8 mouse cellular contexts compared by ENCODE assay signal in genomic region chr9:57467271-57467771, GRCm38 (mm10). TPM values are rescaled to one million over a fixed set of nuclear protein-coding genes. Genes with fewer than 3 reads are reported as not detected.
A peak's percentile ranks its signal among the peaks of the same experiment; 100 is the strongest.
DNase-seq lines count a peak whose midpoint lies in the region; ATAC-seq lines count a peak whose summit lies in the region.

No protein-coding gene starts in this region.

- ATAC-seq in hindbrain, embryonic 13.5 days (ENCODE audit: low FRiP score) = peak; percentile 73

- peak overlapping the region; percentile 77 for H3K4me3 ChIP-seq in hindbrain, embryonic 13.5 days
- peak overlapping the region; percentile 90 for H3K4me3 ChIP-seq in macrophage (ENCODE audit: inconsistent target)

- DNase-seq in gastrocnemius, postnatal 14 days = peak; percentile 18
- DNase-seq in gastrocnemius, postnatal 36 days = no peak
- DNase-seq in adrenal gland, postnatal 10 days = peak; percentile 36
- peak; percentile 0 for DNase-seq in fibroblast of lung, adult 2 months (ENCODE audit: low read depth)
- peak; percentile 50 to 68 for DNase-seq in layer of hippocampus, postnatal 14 days (ENCODE audit: low spot score in 2 of 2)
- peak; percentile 59 for DNase-seq in testis, postnatal 10 days (ENCODE audit: low spot score)

- H3K4me1 ChIP-seq in hindbrain, embryonic 13.5 days (replicated peaks) = peaks cover 44% of the 10 kb centered on the region

- WGBS in hindbrain, embryonic 13.5 days = under 1% methylated on average over 18 of the region's 18 CpGs
- 6% methylated on average over 18 of the region's 18 CpGs for WGBS in macrophage (ENCODE audit: missing documents)

- peak overlapping the region; percentile 94 for H3K9ac ChIP-seq in hindbrain, embryonic 13.5 days

- peak overlapping the region; percentile 83 for H3K4me2 ChIP-seq in hindbrain, embryonic 13.5 days

- peaks cover 21% of the 10 kb centered on the region for H3K36me3 ChIP-seq in hindbrain, embryonic 13.5 days
- H3K36me3 ChIP-seq in macrophage (ENCODE audit: inconsistent target) = peaks cover 5% of the 10 kb centered on the region; the same call in 1 of the 2 replicates

- H3K79me2 ChIP-seq in macrophage (ENCODE audit: inconsistent target) = peaks cover 47% of the 10 kb centered on the region

- intact Hi-C loops in gastrocnemius, postnatal 14 days (cut with DNase I; ENCODE audit: low total_unique reads) = no loop called here
- intact Hi-C loops in gastrocnemius, postnatal 36 days (cut with DNase I) = no loop called here

- peaks cover 3% of the 10 kb centered on the region; the same call in 1 of the 2 replicates for H3K27me3 ChIP-seq in hindbrain, embryonic 13.5 days

- peak overlapping the region; percentile 93 for H3K27ac ChIP-seq in hindbrain, embryonic 13.5 days
- peak overlapping the region; percentile 85 for H3K27ac ChIP-seq in macrophage

- H3K9me3 ChIP-seq in hindbrain, embryonic 13.5 days = no peaks in the 10 kb centered on the region

RNA-seq across cellular contexts. Expression of gene Scamp5, which starts 0.5 kb away (rescaled TPM):
- total RNA-seq in gastrocnemius, postnatal 14 days (2021) = 1 to 10 TPM; 3.6 to 6.4 TPM
- under 1 TPM; 0.66 to 0.74 TPM for total RNA-seq in gastrocnemius, postnatal 36 days (2021)
- 10 to 100 TPM; 15.2 to 19.9 TPM for total RNA-seq in adrenal gland, postnatal 10 days (2021)
- 86.3 and 94.6 TPM in 2 replicates for polyA plus RNA-seq in hindbrain, embryonic 13.5 days (2015; fragmentation: Nextera tagmentation; extraction: Ambion mirVana)
- total RNA-seq in layer of hippocampus, postnatal 14 days (2021) = 100 to 1,000 TPM; 439 to 441 TPM
- total RNA-seq in macrophage (2018; cell fraction: chromatin; rRNA removed) = 100 to 1,000 TPM in 1 of 26 experiments, 10 to 100 TPM in 23, 1 to 10 TPM in 2; 5.5 to 108 (median 48.1) TPM
- 10 to 100 TPM; 42.6 to 99.3 (median 67.3) TPM for total RNA-seq in macrophage (2018; cell fraction: cytosol; rRNA removed)
- total RNA-seq in macrophage (2018; cell fraction: nucleus; rRNA removed) = 100 to 1,000 TPM in 5 of 26 experiments, 10 to 100 TPM in 21; 15.0 to 148 (median 62.4) TPM
- 64.9 to 120 TPM (median 72.8 TPM) in 3 replicates for polyA plus RNA-seq in macrophage (2018)

RNA-seq across cellular contexts. Expression of gene Ppcdc, which starts 27.4 kb away (rescaled TPM):
- total RNA-seq in gastrocnemius, postnatal 14 days (2021) = 1 to 10 TPM; 7.3 to 7.6 TPM
- total RNA-seq in gastrocnemius, postnatal 36 days (2021) = 1 to 10 TPM; 7.1 to 7.7 TPM
- total RNA-seq in adrenal gland, postnatal 10 days (2021) = 10 to 100 TPM; 13.9 to 21.9 TPM
- 25.6 and 26.0 TPM in 2 replicates for polyA plus RNA-seq in hindbrain, embryonic 13.5 days (2015; fragmentation: Nextera tagmentation; extraction: Ambion mirVana)
- total RNA-seq in layer of hippocampus, postnatal 14 days (2021) = 10 to 100 TPM; 14.3 to 15.6 TPM
- 100 to 1,000 TPM in 5 of 26 experiments, 10 to 100 TPM in 21; 29.6 to 129 (median 82.6) TPM for total RNA-seq in macrophage (2018; cell fraction: chromatin; rRNA removed)
- total RNA-seq in macrophage (2018; cell fraction: cytosol; rRNA removed) = 10 to 100 TPM in 13 of 26 experiments, 1 to 10 TPM in 13; 4.6 to 16.6 (median 9.9) TPM
- 10 to 100 TPM; 31.7 to 91.3 (median 64.3) TPM for total RNA-seq in macrophage (2018; cell fraction: nucleus; rRNA removed)
- polyA plus RNA-seq in macrophage (2018) = 7.9 to 18.3 TPM (median 17.6 TPM) in 3 replicates

RNA-seq across cellular contexts. Expression of gene Rpp25, which starts 36.5 kb away (rescaled TPM):
- not detected for total RNA-seq in gastrocnemius, postnatal 14 days (2021)
- total RNA-seq in gastrocnemius, postnatal 36 days (2021) = not detected
- total RNA-seq in adrenal gland, postnatal 10 days (2021) = 1 to 10 TPM; 1.8 to 3.6 TPM
- 15.6 and 16.2 TPM in 2 replicates for polyA plus RNA-seq in hindbrain, embryonic 13.5 days (2015; fragmentation: Nextera tagmentation; extraction: Ambion mirVana)
- total RNA-seq in layer of hippocampus, postnatal 14 days (2021) = 10 to 100 TPM in 1 of 2 experiments, 1 to 10 TPM in 1; 8.0 to 12.2 TPM
- under 1 TPM in 1 of 26 experiments, not detected in 25; 0.63 TPM for total RNA-seq in macrophage (2018; cell fraction: chromatin; rRNA removed)
- total RNA-seq in macrophage (2018; cell fraction: cytosol; rRNA removed) = under 1 TPM in 10 of 26 experiments, not detected in 16; 0.07 to 0.35 (median 0.19) TPM
- total RNA-seq in macrophage (2018; cell fraction: nucleus; rRNA removed) = under 1 TPM in 1 of 26 experiments, not detected in 25; 0.49 TPM
- polyA plus RNA-seq in macrophage (2018) = 0.10 to 0.36 TPM in 2 of 3 replicates, not detected in the other

RNA-seq across cellular contexts. Expression of gene Cox5a, which starts 53.8 kb away (rescaled TPM):
- 1,000 to 10,000 TPM; 1,175 to 1,382 TPM for total RNA-seq in gastrocnemius, postnatal 14 days (2021)
- total RNA-seq in gastrocnemius, postnatal 36 days (2021) = 1,000 to 10,000 TPM; 1,357 to 1,404 TPM
- total RNA-seq in adrenal gland, postnatal 10 days (2021) = 1,000 to 10,000 TPM; 1,277 to 1,442 TPM
- polyA plus RNA-seq in hindbrain, embryonic 13.5 days (2015; fragmentation: Nextera tagmentation; extraction: Ambion mirVana) = 875 and 879 TPM in 2 replicates
- 100 to 1,000 TPM; 465 to 477 TPM for total RNA-seq in layer of hippocampus, postnatal 14 days (2021)
- total RNA-seq in macrophage (2018; cell fraction: chromatin; rRNA removed) = 100 to 1,000 TPM in 1 of 26 experiments, 10 to 100 TPM in 25; 39.5 to 113 (median 62.9) TPM
- 100 to 1,000 TPM; 214 to 682 (median 384) TPM for total RNA-seq in macrophage (2018; cell fraction: cytosol; rRNA removed)
- total RNA-seq in macrophage (2018; cell fraction: nucleus; rRNA removed) = 100 to 1,000 TPM in 14 of 26 experiments, 10 to 100 TPM in 12; 58.3 to 250 (median 112) TPM
- polyA plus RNA-seq in macrophage (2018) = 93.1 to 404 TPM (median 403 TPM) in 3 replicates

Comparison
In these comparisons a context has a peak if more than half of its experiments do, and no peak if none do; other contexts are left out.
1. DNase-seq: peak in gastrocnemius, postnatal 14 days (single experiment), adrenal gland, postnatal 10 days (single experiment), fibroblast of lung, adult 2 months (single experiment), layer of hippocampus, postnatal 14 days (2 of 2) and testis, postnatal 10 days (single experiment); none in gastrocnemius, postnatal 36 days (0 of 2).
2. RNA of gene Scamp5, which starts 0.5 kb away (total RNA-seq): 439 to 441 TPM in layer of hippocampus, postnatal 14 days; 15.2 to 19.9 TPM in adrenal gland, postnatal 10 days, 3.6 to 6.4 TPM in gastrocnemius, postnatal 14 days and 0.66 to 0.74 TPM in gastrocnemius, postnatal 36 days; every median in the first group is over 10 times any median in the second.